7 mouse cellular contexts compared by ENCODE assay signal in genomic region chr4:3083161-3084020, GRCm38 (mm10).
DNase-seq lines count a peak whose midpoint lies in the region; ATAC-seq lines count a peak whose summit lies in the region.

No protein-coding gene starts in this region.

- H3K4me3 ChIP-seq in forebrain, embryonic 10.5 days = no peak overlapping the region
- H3K4me3 ChIP-seq in hindbrain, embryonic 16.5 days (ENCODE audit: low read length) = no peak overlapping the region

- no peaks in the 10 kb centered on the region for H3K36me3 ChIP-seq in forebrain, embryonic 10.5 days (replicated peaks)
- no peaks in the 10 kb centered on the region for H3K36me3 ChIP-seq in hindbrain, embryonic 16.5 days (ENCODE audit: control insufficient read depth, insufficient read depth, low read length)

- H3K9ac ChIP-seq in hindbrain, embryonic 16.5 days (ENCODE audit: low read depth, low read length) = no peak overlapping the region

- H3K27me3 ChIP-seq in forebrain, embryonic 10.5 days (ENCODE audit: poor library complexity, severe bottlenecking) = no peaks in the 10 kb centered on the region
- no peaks in the 10 kb centered on the region for H3K27me3 ChIP-seq in hindbrain, embryonic 16.5 days (replicated peaks; ENCODE audit: control insufficient read depth, insufficient read depth, low read length)

- peaks cover 99% of the 10 kb centered on the region for H3K9me3 ChIP-seq in forebrain, embryonic 10.5 days
- H3K9me3 ChIP-seq in hindbrain, embryonic 16.5 days (ENCODE audit: control insufficient read depth, low read length) = peaks cover 78% of the 10 kb centered on the region

- WGBS in forebrain, embryonic 10.5 days = 53% methylated on average over 8 of the region's 8 CpGs
- WGBS in hindbrain, embryonic 16.5 days = 54% methylated on average over 8 of the region's 8 CpGs

- no peaks in the 10 kb centered on the region for H3K4me1 ChIP-seq in forebrain, embryonic 10.5 days
- no peaks in the 10 kb centered on the region for H3K4me1 ChIP-seq in hindbrain, embryonic 16.5 days (ENCODE audit: control insufficient read depth, insufficient read depth, low read depth, low read length)

- ATAC-seq in hindbrain, embryonic 16.5 days = peak; percentile 22
- ATAC-seq in megakaryocyte-erythroid progenitor cell, adult 5-6 weeks (replicated peaks; ENCODE audit: low FRiP score, low TSS enrichment, poor library complexity, severe bottlenecking) = 0 out of 2 replicates have a peak, but pooled peaks have one; percentile 20

- no peak overlapping the region for H3K4me2 ChIP-seq in hindbrain, embryonic 16.5 days (ENCODE audit: low read length)

- no peak overlapping the region for H3K27ac ChIP-seq in forebrain, embryonic 10.5 days
- H3K27ac ChIP-seq in hindbrain, embryonic 16.5 days (ENCODE audit: low read depth, low read length) = no peak overlapping the region

- DNase-seq in ovary, adult 18-20 months (ENCODE audit: low spot score) = peak; percentile 6
- no peak for DNase-seq in ovary, postnatal 10 days (ENCODE audit: low spot score)
- peak; percentile 33 for DNase-seq in forebrain, embryonic 10.5 days (ENCODE audit: extremely low spot score, low spot score)
- peak; percentile 64 for DNase-seq in testis, postnatal 10 days (ENCODE audit: low spot score)
- no peak for DNase-seq in retina, embryonic 14.5 days (ENCODE audit: low spot score)

Comparison
In these comparisons a context has a peak if more than half of its experiments do, and no peak if none do; other contexts are left out.
1. DNase-seq: peak in ovary, adult 18-20 months (single experiment), forebrain, embryonic 10.5 days (single experiment) and testis, postnatal 10 days (single experiment); none in ovary, postnatal 10 days (single experiment) and retina, embryonic 14.5 days (single experiment).